Mouse (Mus musculus): ENCODE measurements around the gene 3110082I17Rik.

3110082I17Rik gene

GRCm38 (mm10) chr5:139378986-139379629, 81.2 kb downstream of the 3110082I17Rik start:
- no peak for DNase-seq (ENCODE audit: low spot score in 2 of 2)

- DNase-seq (ENCODE audit: low spot score in 2 of 2): no peak
Measured at GRCm38 (mm10) chr5:139378271-139378556, 82.1 kb downstream of the 3110082I17Rik start.

GRCm38 (mm10) chr5:139377468-139378270, 82.7 kb downstream of the 3110082I17Rik start, which contains the start of gene Gpr146:
TSS of gene Gpr146 (plus strand) at chr5:139377697.
- no peak for DNase-seq (ENCODE audit: low spot score in 2 of 2)

GRCm38 (mm10) chr5:139374841-139375240, 85.5 kb downstream of the 3110082I17Rik start:
- DNase-seq (ENCODE audit: low spot score in 2 of 2): no peak

- no peak for DNase-seq (ENCODE audit: low spot score in 2 of 2)
Measured at GRCm38 (mm10) chr5:139373889-139374444, 86.4 kb downstream of the 3110082I17Rik start.

GRCm38 (mm10) chr5:139373126-139373525, 87.2 kb downstream of the 3110082I17Rik start:
- DNase-seq (ENCODE audit: low spot score in 2 of 2): no peak

GRCm38 (mm10) chr5:139371631-139372401, 88.5 kb downstream of the 3110082I17Rik start:
- DNase-seq (ENCODE audit: low spot score in 2 of 2): peak; percentile 86 to 88

GRCm38 (mm10) chr5:139371118-139371517, 89.2 kb downstream of the 3110082I17Rik start:
- DNase-seq (ENCODE audit: low spot score in 2 of 2): no peak

- DNase-seq (ENCODE audit: low spot score in 2 of 2): no peak
Measured at GRCm38 (mm10) chr5:139370336-139370735, 90.0 kb downstream of the 3110082I17Rik start.

- DNase-seq (ENCODE audit: low spot score in 2 of 2): no peak
Measured at GRCm38 (mm10) chr5:139368638-139369320, 91.5 kb downstream of the 3110082I17Rik start.

- no peak for DNase-seq (ENCODE audit: low spot score in 2 of 2)
Measured at GRCm38 (mm10) chr5:139367884-139368458, 92.4 kb downstream of the 3110082I17Rik start.

GRCm38 (mm10) chr5:139366484-139366883, 93.8 kb downstream of the 3110082I17Rik start:
- no peak for DNase-seq (ENCODE audit: low spot score in 2 of 2)

- no peak for DNase-seq (ENCODE audit: low spot score in 2 of 2)
Measured at GRCm38 (mm10) chr5:139365827-139366226, 94.5 kb downstream of the 3110082I17Rik start.

- peak in 1 of 2 experiments; percentile 42 for DNase-seq (ENCODE audit: low spot score in 2 of 2)
Measured at GRCm38 (mm10) chr5:139364911-139365571, 95.3 kb downstream of the 3110082I17Rik start.

- DNase-seq (ENCODE audit: low spot score in 2 of 2): peak; percentile 76 to 88
Measured at GRCm38 (mm10) chr5:139364260-139364910, 95.9 kb downstream of the 3110082I17Rik start.

- DNase-seq (ENCODE audit: low spot score in 2 of 2): no peak
Measured at GRCm38 (mm10) chr5:139363858-139364257, 96.5 kb downstream of the 3110082I17Rik start.

GRCm38 (mm10) chr5:139359244-139359643, 101.1 kb downstream of the 3110082I17Rik start:
- DNase-seq (ENCODE audit: low spot score in 2 of 2): no peak

- DNase-seq (ENCODE audit: low spot score in 2 of 2): no peak
Measured at GRCm38 (mm10) chr5:139358653-139359052, 101.7 kb downstream of the 3110082I17Rik start.

- peak in 1 of 2 experiments; percentile 70 for DNase-seq (ENCODE audit: low spot score in 2 of 2)
Measured at GRCm38 (mm10) chr5:139355235-139355772, 105.0 kb downstream of the 3110082I17Rik start.

- DNase-seq (ENCODE audit: low spot score in 2 of 2): no peak
Measured at GRCm38 (mm10) chr5:139353946-139354345, 106.4 kb downstream of the 3110082I17Rik start.

Measured in frontal cortex, postnatal 10 days (tissue).